Mouse (Mus musculus) adipocyte (in vitro differentiated cells): ENCODE measurements around the gene Prkaa2.

Experiments used
- DNase-seq: peaks from one replicate; pipeline ENCODE4 v3.0.0-alpha.2; 2016; ENCODE audit warnings: low spot score

The Prkaa2 gene

DNA sequence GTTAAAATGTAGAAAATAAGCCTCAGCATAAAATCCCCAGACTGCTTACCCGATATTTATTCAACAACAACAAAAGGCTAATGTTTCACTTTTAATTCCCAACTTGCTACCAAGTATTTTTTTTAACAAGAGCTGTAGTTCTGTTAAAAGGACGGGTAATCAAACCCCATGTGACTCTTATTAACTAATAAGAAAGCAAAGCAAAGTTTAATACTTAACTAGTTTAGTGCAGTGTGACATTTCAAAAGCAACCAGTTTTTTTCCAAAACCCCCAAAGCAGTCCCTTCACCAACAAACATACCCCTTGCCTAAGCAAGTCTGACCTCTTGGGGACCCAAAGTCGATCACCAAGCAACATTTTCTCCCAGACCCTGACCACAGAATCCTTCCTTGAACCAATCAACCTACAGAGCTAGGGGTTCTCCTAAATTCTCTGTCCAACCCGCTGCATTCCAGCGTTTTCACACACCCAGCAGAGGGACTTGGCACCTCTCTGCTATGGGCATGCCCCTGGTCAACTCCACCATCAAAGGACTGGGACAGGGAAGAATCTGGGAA is 970 bp downstream of the Prkaa2 start:
- DNase-seq = no peak

DNA sequence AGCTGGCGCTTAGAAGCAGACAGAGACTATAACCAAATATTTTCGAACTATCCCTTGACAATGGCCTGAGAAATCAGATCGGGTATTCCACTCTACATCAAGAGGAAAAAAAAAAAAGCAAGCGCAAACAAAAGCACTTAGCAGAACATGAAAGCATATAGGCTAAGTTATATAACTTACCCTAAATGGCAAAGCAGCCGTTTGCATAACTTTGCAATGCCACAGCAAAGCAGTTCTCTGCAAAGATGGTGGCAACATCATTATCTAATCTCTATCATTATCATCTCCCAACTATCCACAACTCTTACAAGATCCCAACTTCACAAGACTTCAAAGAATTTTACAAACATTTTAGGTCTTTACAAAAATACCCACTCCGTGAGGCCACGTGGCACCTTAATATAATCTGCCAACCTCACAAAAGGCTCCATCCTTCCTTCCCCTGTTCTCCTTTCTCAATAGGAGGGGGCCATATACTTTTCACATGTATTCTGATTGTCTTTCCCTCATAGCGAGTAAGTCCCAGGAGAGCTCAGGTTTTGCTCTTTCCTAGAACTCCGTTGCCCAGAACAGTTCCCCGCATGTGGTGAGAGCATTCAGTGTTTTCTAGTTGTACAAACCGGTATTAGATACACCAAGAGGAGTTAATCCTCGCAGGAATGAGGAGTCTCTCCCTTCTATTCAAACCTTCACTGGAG is 1.6 kb downstream of the Prkaa2 start:
- DNase-seq = no peak

DNA sequence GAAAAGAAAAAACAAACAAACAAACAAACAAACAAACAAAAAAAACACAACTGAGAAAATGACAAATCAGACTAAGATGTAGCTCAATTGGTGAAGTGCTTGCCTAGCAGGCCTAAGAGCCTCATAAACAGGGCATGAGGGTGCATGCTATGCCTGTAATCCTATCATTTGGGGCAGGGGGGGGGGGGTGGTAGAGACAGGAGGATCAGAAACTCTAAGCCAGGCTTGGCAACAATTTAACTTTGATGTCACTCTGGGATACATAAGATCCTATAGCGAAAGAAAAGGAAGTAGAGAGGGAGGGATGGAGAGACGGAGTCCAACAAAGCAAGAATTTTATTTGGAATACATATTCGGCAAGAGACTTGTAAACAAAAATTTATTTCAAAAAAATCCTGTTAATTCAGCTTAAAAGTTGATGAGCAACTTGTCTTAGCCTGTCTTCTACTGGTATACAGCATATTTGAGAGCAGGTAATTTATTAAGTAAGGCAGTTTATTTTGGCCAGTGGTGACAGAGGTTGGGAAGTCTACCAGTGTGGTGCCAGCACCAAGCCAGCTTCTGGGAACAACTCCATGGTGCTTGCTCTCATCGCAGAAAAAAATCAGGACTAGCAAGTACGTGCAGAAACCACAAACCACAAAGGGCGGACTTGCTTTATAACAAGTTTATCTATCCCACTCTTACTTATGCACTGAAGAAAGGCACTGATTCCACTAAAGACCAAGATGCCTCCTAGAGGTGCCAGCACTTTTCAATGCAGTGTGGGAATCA is 5.4 kb downstream of the Prkaa2 start:
- no peak for DNase-seq

DNA sequence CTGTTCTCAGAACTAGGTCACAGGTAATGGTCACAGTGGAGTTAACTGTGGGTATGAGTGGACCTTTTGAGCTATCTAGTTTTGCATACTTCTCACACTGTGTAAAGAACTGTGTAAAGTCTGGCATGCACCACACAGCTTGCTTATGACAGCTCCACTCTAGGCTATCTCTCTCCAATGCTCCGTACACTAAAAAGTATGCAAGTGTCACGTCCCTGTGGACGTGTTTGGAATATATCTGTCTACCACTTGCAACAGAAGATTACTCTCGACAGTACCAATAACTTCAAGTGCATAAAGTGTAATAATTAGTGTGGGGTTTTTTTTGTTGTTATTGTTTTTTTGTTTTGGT is 8.4 kb downstream of the Prkaa2 start:
- DNase-seq = no peak

DNA sequence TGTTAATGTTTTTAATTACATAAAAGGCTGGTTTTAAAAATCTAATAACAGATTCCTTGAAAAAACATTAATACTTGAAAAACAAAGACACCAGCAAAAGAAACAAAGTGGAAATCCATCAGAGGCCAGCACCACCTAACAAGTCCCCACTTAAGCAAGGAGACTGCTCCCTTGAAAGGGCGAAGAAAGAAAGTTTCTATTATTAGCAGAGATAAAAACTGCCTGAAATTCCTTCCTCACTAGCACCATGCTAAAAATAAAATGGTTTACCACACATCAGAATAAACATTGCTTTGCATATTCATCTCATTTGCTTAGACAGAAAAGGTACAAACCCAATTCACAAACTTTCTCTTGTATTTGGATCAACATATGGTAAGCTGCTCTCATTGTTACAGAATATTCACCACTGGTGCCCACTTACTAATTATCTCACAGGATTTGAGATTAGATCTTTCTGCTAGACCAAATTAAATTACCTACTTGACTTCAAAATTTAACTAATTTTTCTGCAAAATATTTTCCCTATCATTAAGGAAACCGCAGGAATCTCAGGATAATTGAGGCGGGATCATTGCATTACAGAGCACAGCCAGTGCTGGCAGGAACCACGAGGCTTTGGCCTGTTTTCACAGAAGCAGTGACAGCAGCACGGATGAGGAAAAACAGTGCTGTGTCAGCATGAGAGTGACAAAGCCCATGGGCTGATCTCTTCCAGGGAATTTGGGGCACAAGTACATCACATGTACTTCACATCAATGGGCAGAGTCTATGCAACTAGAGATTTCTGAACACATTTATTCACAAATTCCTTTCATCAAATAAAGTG is 9.0 kb downstream of the Prkaa2 start:
- peak; percentile 39 for DNase-seq

DNA sequence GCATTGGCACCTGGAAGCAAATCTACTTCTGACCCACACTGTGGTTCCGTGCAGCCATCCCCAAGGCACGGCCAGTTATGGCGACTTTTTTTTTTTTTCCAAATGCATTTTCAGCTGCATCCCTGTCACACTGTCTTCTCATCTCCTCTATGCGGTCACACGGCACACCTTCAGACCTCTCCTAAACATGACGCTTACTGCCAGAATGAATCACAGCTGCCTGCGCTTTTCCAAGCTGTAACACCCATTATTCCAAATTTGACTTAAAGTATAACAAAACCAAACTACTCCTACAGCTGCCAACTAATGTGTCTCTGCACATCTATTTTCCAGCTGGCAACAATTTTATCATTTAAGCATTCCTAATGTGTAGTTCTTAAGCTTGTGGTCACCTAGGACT is 11.0 kb downstream of the Prkaa2 start:
- no peak for DNase-seq

DNA sequence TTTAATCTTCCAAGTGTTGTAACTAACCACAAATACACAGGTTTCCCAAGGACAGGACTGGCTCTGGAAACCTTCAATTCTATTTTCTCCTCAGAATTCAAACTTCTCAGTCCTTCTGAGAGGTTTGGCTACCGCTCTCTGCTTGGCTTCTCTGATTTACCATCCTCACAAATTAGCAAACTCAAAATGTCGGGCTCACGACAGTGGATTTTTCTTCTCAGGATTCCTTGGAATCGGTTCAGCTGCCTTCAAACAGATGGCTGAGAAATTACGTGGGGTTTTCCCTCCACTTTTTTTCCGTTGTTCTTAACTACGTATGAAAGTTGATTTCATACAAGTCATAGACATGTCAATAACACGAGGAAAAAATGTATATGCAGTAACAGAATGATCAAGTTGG is 11.5 kb downstream of the Prkaa2 start:
- no peak for DNase-seq

DNA sequence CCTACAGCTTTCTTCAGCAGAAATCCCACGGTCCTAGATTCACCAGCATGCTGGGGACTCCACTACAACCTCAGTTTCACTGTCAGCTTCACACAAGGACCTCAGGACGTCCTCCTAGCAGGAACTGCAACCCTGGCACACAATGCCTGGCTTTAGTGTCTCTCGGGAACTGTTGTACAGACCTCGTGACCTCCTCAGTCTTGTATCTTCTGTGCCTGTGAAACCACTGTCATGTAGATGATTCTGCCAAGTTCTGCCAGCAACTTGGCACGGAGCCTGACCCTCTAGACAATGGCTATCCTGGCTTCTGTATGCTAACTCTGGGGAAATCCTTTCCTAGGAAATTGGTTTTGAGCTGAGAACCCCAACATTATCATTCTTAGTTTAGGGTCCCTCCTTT is 14.4 kb downstream of the Prkaa2 start:
- peak; percentile 70 for DNase-seq

DNA sequence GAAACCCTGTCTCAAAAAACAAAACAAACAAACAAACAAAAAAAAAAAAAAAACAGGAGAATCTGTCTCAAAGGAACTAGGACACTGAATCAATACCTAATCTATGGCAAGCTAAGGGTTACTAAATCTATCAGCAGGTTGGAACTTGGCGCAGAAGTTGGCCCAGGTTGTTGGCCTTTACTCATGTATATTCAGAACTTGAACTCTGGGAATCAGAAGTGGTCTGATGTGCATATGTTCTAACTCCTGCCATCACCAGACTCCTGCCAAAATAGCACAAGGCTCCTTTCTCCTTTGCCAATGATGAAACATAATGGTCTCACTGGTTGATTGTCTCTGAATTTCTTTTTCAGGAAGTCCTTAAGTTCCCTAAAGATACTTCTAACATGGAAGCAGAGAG is 15.7 kb downstream of the Prkaa2 start:
- DNase-seq = no peak

DNA sequence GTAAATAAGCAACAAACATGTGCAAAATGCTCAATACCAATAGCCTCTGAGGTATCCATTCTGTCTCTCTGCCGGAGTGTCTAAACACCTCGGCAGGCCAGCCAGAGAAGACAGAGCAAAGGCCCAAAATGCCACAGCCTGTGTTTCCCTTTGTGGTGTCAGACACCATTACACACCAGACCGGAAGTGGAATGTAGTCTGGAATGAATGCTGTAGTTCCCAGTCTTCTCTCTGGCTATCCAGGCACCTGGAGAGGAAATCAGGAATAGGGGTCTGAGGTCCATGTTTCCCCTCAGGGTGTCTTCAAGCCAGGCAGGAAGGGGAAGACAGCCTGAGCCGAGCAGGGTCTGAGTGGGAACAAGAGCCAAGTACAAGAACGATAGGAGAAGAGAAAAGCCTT is 19.3 kb downstream of the Prkaa2 start:
- no peak for DNase-seq

DNA sequence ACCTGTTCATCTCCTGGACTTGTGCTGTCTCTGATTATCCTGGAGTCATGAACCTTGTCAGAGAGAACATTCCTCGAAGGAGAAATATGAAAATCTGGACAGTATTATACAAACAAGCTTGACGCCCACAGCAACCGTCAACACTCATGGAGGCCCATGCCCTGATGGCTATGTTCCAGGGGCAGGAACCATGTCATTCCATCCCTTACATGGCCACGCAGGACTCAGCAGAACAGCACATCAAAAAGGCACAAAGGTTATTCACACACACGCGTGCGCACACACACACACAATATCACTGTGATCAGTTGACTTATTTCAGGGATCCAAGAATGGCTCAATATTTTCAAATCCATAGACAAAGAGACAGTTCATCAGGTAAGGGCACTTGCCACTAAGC is 20.3 kb downstream of the Prkaa2 start:
- no peak for DNase-seq

DNA sequence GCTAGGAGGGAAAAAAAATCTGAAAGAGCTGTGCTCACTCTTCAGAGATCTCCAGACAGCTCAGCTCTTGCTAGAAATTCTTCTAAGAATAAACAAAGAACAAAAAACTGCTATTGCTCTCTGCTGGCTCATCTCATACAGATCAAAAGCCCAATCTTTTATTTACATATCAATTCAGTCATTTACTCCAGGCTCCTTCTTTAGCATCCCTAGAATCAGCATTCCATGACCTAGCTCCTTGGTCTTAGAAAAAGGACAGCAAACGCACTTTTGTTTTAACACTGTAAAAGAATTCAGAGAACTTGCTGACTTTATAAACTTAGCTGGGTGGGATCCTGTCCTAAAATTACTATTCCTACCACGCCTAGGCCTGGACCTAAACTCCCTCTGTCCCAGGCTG is 21.0 kb downstream of the Prkaa2 start:
- no peak for DNase-seq

DNA sequence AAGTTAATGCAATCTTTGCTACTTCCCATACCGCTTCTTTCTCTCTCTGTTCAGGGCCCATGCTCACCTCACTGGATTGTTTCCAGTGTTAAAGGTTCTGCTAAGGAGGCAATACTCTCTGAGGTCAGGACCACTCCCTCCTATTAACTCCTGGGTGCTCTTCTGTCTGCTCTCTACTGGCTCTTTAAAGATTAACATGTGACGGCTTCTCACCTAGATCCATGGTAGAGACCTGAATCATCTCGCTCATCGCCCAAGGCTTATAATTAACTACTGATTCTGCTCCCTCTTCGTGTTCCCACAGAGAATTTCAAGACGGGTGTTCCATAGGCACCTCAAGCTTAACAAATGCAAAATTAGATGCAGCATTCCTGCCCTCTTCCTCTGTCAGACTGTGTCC is 33.5 kb downstream of the Prkaa2 start:
- DNase-seq = no peak

DNA sequence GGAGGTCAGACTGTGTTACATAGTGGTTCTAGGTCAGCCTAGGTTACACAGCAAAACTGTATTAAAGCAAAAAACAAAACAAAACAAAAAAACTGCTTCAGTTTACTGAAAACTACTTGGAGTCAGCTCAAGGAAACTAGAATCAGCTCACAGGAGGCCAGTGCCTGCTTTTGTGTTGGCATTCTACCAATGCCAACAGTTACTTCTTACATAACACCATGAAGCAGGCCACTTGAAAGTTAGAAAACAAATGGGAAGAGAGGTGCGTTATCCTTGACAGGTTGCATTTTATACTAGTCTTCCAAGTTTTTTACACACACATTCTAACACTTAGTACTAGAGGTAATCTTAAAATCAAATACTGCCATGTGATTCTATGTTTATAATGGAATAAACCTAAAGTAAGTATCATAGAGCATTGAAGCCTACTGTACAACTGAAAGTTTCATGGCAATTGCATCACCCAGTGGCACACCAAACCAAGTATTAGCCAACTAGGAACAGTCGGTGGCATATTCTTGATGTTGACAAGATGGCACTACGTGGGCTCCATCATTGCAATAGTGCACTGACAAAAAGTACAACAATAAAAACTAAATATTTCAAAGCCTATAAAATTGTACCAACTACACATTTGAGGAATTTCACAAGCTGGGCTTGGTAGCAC is 37.8 kb downstream of the Prkaa2 start:
- peak; percentile 71 for DNase-seq

DNA sequence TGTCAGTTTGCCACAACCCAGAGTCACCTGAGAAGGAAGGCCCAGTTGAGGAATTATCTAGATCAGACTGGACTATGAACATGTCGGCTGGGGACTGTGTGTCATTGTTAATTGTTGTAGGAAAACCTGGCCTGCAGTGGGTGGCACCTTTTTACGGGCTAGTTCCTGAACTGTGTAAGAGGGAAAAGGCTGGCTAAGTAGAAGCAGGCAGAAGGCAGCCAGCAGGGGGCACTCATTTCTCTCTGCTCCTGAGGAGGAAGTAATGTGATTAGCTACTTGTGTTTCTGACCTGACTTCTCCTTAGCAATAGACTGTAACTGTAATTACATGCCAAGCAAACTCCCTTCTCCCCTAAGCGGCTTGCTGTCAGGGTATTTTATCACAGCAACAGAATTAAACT is 38.7 kb downstream of the Prkaa2 start:
- DNase-seq = peak; percentile 73

DNA sequence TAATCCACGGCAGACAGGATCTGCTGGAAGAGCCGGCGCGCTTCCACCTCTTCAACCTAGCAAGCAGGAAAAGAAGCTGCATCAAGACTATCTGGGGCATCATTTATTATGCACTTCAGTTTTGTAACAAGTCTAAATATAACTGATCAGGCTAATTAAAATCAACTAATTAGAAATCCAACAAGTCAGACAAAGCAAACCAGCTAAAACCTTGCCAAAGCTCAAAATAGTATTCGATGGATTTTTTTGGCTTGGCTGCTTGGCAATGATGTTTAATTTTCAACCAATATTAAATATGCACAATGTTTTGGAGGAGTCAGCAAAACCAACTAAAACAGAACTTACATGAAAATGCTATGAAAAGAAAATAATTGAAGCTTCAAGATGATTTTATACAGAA is 58.4 kb downstream of the Prkaa2 start:
- DNase-seq = no peak

DNA sequence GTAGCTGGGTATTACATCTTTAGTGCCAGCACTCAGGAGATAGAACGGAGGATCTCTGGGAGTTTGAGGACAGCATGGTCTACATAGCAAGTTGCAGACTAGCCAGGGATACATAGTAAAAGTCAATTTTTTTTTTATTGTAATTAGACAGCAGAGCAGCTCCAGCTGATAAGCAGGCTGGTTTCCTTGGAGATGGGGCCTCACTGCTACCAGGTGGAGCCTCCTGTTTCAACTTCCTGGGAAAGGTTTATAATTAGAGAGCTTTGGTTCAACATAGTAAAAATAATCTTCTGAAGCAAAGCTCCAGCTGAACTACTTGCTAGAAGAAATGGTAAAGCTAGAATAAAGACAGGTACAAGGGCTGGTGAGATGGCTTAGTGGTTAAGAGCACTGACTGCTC is 59.6 kb downstream of the Prkaa2 start:
- DNase-seq = no peak

DNA sequence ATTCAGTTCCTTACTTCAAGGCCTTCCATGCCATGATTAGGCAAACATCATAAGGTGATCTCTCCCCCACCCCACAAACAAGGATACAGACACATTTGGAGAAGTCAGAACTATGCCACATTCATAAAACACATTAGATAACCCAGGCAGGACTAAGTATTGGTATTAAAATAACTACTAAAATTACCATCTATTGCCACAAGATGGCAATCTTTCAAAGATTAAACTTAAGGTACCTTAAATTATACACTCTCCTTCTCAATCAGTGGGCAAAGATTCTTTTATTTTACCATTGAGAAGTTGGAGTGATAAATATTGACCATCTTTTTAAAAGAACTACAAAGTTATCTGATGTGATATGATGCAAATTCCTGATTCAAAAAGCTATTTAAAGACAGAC is 75.4 kb downstream of the Prkaa2 start:
- peak; percentile 28 for DNase-seq

DNA sequence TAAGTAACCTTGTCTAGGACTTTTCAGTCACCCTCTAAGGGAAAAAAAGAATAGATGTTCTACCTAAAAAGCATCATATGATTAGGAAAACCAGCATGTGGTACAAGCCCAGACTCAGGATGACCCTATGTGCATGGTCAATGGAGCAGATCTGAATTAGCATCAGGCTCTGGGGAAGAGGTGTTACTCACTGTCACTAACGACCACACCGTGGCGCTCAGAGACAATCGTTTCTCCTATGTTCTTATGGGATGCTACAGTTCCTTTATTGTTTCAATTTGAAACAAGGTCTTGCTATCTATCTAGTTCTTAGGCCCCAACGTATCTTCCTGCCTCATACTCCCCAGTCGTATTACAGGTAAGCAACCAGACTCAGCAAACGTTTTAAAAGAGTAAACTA is 76.5 kb downstream of the Prkaa2 start:
- no peak for DNase-seq

DNA sequence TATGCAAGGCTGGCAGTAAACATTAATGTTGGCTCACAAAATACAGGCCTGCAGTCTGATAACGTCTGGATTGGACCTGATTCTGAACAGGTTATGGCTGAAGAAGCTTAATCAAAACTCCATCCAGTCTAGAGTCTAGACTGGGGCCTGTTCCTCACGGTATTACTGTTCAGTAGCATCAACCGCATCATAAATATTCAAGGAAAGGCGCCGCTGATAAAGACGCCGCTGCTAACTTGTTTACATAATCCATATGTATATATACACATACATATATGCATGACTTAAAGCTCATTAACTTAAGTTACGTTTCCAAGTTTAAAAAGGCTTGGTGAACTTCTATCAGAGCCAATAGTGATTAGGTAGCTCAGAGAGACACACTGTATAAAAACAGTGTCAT is 78.6 kb downstream of the Prkaa2 start:
- no peak for DNase-seq

DNA sequence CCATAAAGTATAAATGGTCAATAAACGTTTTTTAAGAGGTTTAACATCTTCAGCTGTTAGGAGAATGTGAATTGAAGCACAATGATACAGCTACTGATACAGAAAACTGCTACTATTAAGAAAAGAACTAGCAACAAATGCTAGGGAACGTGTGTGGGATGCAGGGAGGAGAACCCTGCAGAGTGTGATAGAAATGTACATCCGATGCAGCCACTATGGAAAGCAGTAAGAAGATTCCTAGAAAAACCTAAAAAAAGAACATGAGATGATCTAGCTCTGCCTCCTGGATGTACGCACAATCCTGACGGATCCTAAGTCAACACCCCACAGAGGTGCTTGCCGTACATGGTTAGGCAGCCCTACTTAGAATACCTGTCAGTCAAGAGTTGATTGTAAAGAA is 82.4 kb downstream of the Prkaa2 start:
- no peak for DNase-seq

DNA sequence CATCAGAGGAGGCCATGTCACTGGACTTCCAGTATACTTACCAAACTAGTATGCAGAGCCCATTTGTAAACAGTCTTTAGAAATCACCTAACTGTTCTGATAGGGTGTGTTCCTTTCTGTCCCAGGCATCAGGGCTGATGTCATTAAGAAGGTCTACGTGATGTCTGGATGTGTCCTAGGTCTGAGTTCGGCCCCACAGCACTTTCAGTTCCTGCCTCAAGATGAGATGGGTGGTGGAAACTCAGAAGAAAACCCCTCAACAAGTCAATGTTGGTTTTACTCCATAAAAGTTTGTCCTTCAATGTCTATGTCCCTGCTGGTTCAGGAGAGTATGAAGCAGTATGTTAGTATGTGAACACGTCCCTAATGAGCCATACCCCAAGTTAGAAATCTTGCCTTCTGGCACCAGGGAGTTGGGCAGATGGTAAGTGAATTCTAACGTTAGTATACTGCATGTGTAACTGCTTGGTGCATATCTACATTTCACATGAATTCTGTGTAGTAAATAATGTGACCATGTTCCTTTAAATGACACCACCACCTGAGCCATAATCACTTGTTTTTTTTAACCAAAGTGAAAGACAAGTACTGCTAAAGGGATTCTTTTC is 93.6 kb downstream of the Prkaa2 start:
- no peak for DNase-seq
